Mouse (Mus musculus) liver, embryonic 14.5 days (tissue): ENCODE measurements around the gene Hmox2.

Experiments used
- CTCF ChIP-seq: IDR thresholded peaks from 2 replicates; pipeline ENCODE4 v1.5.1; 2016; ENCODE audit warnings: antibody characterized with exemption, low read depth, control low read depth
- EP300 ChIP-seq: IDR thresholded peaks from 2 replicates; pipeline ENCODE4 v1.6.1; 2016; ENCODE audit warnings: antibody characterized with exemption, low read depth

- TF ChIP-seq CTCF (no peak), EP300 (no peak)
These were observed 15.0 kb upstream of the Hmox2 start for GRCm38 (mm10) chr16:4711173-4711572.
